Mouse (Mus musculus): ENCODE results near the gene Slc29a1. TPM values are rescaled to one million over a fixed set of nuclear protein-coding genes. Genes with fewer than 3 reads are reported as not detected.

Slc29a1 gene
- total RNA-seq, 2 experiments from 2014 or later: 75.0 to 80.7 TPM

- intact Hi-C loops (cut with DNase I): no loop called here
Measured at GRCm38 (mm10) chr17:45544001-45544872, 55.2 kb downstream of the Slc29a1 start.

DNA sequence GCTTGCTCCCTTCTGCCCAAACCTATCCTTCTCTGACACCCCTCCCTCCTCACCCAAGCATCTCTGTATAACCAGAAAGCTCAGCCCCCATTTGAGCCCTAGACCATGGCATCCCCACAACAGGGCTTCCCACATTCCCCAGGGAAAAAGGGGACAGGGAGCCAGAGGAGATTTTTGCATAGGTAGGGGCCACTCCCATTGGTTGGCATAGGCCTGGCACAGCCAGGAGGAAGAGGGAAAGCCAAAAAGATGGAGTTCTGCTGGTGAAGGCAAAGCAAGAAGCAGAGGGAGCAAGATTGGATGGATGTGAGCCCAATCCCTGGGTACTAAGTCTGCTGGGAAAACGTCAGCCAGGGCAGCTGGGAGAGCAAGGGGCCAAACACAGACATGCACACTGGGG lies 56.3 kb downstream of the Slc29a1 start:
- DNase-seq: no peak
- intact Hi-C loops (cut with DNase I): no loop called here

More at GRCm38 (mm10) chr17:45544001-45544872, 55.2 kb downstream of the Slc29a1 start:
- no peak for DNase-seq

GRCm38 (mm10) chr17:45542705-45543104 lies 56.7 kb downstream of the Slc29a1 start:
- DNase-seq: no peak
- intact Hi-C loops (cut with DNase I): no loop called here

DNA sequence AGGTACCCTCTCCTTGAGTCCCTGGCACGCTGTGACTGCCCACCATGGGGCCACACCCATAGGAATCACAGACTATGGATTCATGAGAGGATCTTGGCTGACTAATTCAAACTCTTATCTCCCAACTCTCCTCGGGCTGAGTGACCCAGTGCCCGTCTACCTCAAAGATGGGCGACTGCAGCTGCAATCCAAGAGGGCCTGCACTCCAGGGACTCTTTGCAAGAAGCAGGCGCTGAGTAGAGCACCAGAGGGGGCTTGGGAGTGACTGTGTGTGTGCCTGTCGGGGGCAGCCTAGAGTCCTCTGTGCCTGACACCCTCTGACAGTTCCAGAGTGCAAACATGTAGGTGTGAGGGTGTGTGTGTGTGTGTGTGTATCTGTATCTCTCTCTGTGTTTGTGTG lies 57.3 kb downstream of the Slc29a1 start:
- no peak for DNase-seq
- intact Hi-C loops (cut with DNase I): no loop called here

GRCm38 (mm10) chr17:45539664-45540063 lies 59.7 kb downstream of the Slc29a1 start:
- intact Hi-C loops (cut with DNase I): no loop called here
- no peak for DNase-seq

DNA sequence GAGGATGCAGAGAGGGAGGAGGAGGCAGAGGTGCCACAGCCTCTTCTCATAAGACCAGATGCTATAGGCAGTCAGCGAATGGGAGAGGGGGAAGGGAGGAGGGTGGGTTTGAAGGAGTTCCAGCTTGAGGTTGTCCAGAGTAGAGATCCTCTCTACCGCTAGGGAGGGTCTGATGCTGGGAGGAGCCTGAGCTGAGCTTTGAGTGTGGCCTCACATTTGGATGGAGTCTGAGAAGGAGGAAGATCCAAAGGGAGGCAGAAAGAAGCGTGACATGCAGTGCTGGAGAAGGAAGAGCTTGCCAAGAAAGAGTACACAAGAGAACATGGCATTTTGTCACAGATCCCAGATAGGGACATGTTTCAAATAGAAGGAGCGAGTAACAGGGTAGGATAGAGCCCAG lies 61.0 kb downstream of the Slc29a1 start:
- DNase-seq: no peak
- intact Hi-C loops (cut with DNase I): no loop called here

- DNase-seq: peak in 1 of 2 experiments; percentile 52
- intact Hi-C loops (cut with DNase I): no loop called here
Measured at GRCm38 (mm10) chr17:45536264-45536663, 63.1 kb downstream of the Slc29a1 start.

Other genes starting within 250 kb of the Slc29a1 start
- gene Cdc5l, start 165.9 kb downstream of the Slc29a1 start, total RNA-seq (2021): 10 to 100 TPM; 38.0 to 43.4 TPM
- under 1 TPM; 0.39 to 0.50 TPM for gene Spats1, start 124.2 kb downstream of the Slc29a1 start, total RNA-seq (2021)
- gene Aars2, start 92.8 kb downstream of the Slc29a1 start, total RNA-seq (2021): 10 to 100 TPM; 19.0 to 19.1 TPM
- under 1 TPM in 1 of 2 experiments, not detected in 1; 0.12 TPM for gene Tcte1, start 76.2 kb downstream of the Slc29a1 start, total RNA-seq (2021)
- under 1 TPM; 0.07 to 0.49 TPM for gene Tmem151b, start 49.9 kb downstream of the Slc29a1 start, total RNA-seq (2021)
- 1 to 10 TPM; 1.5 to 2.1 TPM for gene Nfkbie, start 43.9 kb downstream of the Slc29a1 start, total RNA-seq (2021)
- gene Slc35b2, start 35.7 kb downstream of the Slc29a1 start, total RNA-seq (2021): 10 to 100 TPM; 28.8 to 29.9 TPM
- gene Hsp90ab1, start 26.3 kb downstream of the Slc29a1 start, total RNA-seq (2021): 100 to 1,000 TPM; 897 to 986 TPM
- not detected for gene Mymx, start 2.5 kb upstream of the Slc29a1 start, total RNA-seq (2021)
- gene Capn11, start 59.7 kb upstream of the Slc29a1 start, total RNA-seq (2021): under 1 TPM; 0.81 to 0.98 TPM
- gene Mrpl14, start 86.7 kb upstream of the Slc29a1 start, total RNA-seq (2021): 100 to 1,000 TPM; 116 to 123 TPM
- 10 to 100 TPM; 78.4 to 81.2 TPM for gene Tmem63b, start 87.3 kb upstream of the Slc29a1 start, total RNA-seq (2021)
- under 1 TPM in 1 of 2 experiments, not detected in 1; 0.60 TPM for gene 1600014C23Rik, start 134.2 kb upstream of the Slc29a1 start, total RNA-seq (2021)